Mouse (Mus musculus) heart, embryonic 12.5 days (tissue): ENCODE measurements at regions not wholly inside any gene's neighbourhood (a gene's known extent, or its start where the extent isn't known, plus 50 kb on each side); places are given as distances from the start of the nearest gene placed in this dataset.

Experiments used
- ATAC-seq: fragments of 200-750 bp; cut with Nextera tagmentation; 2 replicates; pipeline ENCODE4 v1.8.0; 2017; ENCODE audit warnings: moderate TSS enrichment, moderate library complexity; ENCODE audit not compliant: insufficient number of reproducible peaks, low FRiP score
- H3K27ac ChIP-seq: fragments of 300-500 bp; sonication (generic); 2 replicates; pipeline ENCODE4 v1.5.1; 2016; ENCODE audit warnings: mild to moderate bottlenecking, moderate library complexity; ENCODE audit not compliant: poor library complexity, severe bottlenecking
- H3K27me3 ChIP-seq: fragments of 300-500 bp; sonication (generic); replicated peaks from 2 replicates; pipeline ENCODE4 v1.6.1; 2016; ENCODE audit warnings: mild to moderate bottlenecking, moderate library complexity
- H3K36me3 ChIP-seq: fragments of 300-500 bp; sonication (generic); 2 replicates; pipeline ENCODE4 v1.6.1; 2016; ENCODE audit warnings: mild to moderate bottlenecking, moderate library complexity
- H3K4me1 ChIP-seq: fragments of 300-500 bp; sonication (generic); replicated peaks from 2 replicates; pipeline ENCODE4 v1.6.1; 2016; ENCODE audit warnings: mild to moderate bottlenecking
- H3K4me2 ChIP-seq: fragments of 300-500 bp; sonication (generic); 2 replicates; pipeline ENCODE4 v1.6.1; 2016; ENCODE audit warnings: mild to moderate bottlenecking, moderate library complexity
- H3K4me3 ChIP-seq: fragments of 300-500 bp; sonication (generic); 2 replicates; pipeline ENCODE4 v1.5.1; 2016; ENCODE audit warnings: mild to moderate bottlenecking
- H3K9ac ChIP-seq: fragments of 300-500 bp; sonication (generic); 2 replicates; pipeline ENCODE4 v1.6.1; 2016; ENCODE audit warnings: mild to moderate bottlenecking, moderate library complexity
- H3K9me3 ChIP-seq: fragments of 300-500 bp; sonication (generic); replicated peaks from 2 replicates; pipeline ENCODE4 v1.6.1; 2016; ENCODE audit warnings: mild to moderate bottlenecking, moderate library complexity
- WGBS: fragments of 180-500 bp; shearing (Covaris S2); methylation state at CpG from one replicate; pipeline ENCODE4 v1.1.7; 2016; 5-methylcytosine and 5-hydroxymethylcytosine counted together

DNA sequence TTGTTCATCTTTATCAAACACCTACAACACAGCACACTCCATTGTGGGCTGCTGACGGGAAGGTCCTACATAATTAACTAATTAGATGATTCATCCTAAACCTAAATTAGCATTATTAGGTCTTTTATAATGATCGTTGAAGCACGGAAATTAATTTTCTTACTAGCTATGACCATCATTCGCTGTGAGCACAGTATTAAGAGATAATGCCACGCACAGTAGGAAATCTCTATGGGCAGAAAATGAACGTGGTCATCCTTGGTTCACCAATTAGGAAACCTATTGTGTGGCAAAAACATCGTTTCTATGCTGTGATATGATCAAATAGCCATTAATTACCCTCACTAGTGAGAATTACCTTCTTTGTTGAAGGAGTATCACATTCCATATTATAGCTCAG lies 56.4 kb upstream of the Mbip start:
- Histone ChIP-seq H3K9ac (no peak overlapping the region), H3K27ac (no peak overlapping the region), H3K4me3 (no peak overlapping the region), H3K36me3 (no peaks in the 10 kb centered on the region), H3K27me3 (no peaks in the 10 kb centered on the region), H3K9me3 (no peaks in the 10 kb centered on the region), H3K4me1 (peaks cover 5% of the 10 kb centered on the region; the same call in 1 of the 2 replicates), H3K4me2 (no peak overlapping the region)
- 75% methylated on average over 7 of the region's 7 CpGs for WGBS
- no peak for ATAC-seq
